Mouse (Mus musculus) regulatory T cell (primary cell): ENCODE data around the gene Opcml.

Experiments
- in situ Hi-C: fragments of 300-600 bp; cut with MboI, MseI; formaldehyde crosslinking; loops from one replicate; pipeline ENCODE4 v1.15.1; 2025; ENCODE audit warnings: high pct_unique_total_duplicates

The Opcml gene

DNA sequence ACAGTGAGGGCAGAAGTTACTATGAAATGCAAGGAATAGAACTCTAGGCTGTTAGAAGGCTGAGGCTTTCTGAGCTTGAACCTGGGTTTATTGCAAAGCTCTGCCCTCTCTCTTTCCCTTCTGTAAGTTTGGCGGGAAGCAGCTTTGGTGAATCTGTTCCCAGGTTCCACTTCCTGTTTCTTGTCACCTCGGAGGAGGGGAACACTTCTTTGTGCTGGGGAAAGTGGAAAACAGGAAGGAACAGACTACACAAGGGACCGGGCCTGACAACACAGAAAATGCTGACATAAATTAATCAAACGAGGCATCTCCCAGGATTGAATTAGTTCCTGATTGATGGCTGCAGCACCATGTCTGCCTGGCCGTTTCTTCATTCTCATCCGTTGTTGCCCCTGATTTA lies 363.2 kb downstream of the Opcml start:
- in situ Hi-C loops, result no loop called here

- in situ Hi-C loops, result no loop called here
These were observed 366.5 kb downstream of the Opcml start for GRCm38 (mm10) chr9:28157092-28157491.

- in situ Hi-C loops, result no loop called here
These were observed 370.4 kb downstream of the Opcml start for GRCm38 (mm10) chr9:28160953-28161352.

DNA sequence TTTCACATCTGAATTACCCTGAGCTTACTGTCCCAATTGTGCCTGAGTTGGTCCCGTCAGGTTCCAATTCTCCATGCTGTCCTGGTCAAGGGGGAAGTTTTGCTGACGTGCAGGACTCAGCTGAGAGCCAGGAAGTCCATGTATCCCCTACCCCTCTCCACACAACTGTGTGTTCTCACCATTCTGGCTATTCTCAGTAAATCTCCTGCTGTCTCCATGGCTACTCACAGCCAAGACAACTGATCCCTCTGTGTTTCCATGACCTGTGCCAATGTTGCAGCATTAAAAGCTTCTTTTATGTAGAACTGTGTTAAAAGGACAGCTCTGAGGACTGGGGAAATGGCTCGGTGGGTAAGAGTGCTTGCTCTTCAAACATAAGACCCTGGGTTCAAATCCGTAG lies 373.4 kb downstream of the Opcml start:
- in situ Hi-C loops, result no loop called here

DNA sequence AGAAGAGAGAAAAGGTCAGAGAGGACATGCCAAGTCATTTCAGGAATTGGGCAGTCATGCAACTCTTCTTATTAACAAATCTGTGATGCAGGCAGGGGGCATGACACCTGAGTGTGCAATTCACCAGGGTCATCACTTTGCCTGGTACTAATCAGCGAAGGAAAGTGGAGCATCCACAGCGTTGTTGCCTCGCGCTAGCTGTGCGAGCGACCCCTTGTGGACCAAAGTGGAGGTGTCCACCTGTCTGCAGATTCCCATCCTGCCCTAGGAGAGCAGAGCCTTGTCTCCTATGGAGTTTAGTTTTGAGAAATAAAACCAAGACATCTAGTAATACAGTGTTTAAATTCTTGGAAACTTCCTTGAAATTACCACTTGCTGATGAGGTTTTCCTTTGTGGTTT lies 381.3 kb downstream of the Opcml start:
- in situ Hi-C loops, result no loop called here

DNA sequence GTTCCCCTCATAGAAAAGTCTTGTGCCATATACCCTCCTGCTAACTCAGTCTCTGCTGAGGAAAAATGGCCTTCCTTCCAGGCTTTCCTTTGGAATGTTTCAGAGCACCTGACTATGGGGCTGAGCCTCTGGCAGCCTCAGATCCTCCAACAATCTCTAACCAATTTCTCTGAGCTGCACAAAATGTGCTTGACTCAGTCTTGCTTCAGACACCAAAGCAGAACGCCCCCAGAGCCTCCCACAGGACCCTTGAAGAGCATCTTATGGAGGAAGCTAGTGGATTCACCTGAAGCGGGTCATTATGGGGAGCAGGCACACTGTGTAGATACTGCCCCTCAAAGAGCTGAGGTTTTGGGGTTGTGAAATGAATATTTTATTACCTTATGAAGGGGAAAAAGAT lies 386.5 kb downstream of the Opcml start:
- in situ Hi-C loops, result no loop called here

- in situ Hi-C loops, result no loop called here
These were observed 387.7 kb downstream of the Opcml start for GRCm38 (mm10) chr9:28178123-28178887.

GRCm38 (mm10) chr9:28181916-28182315 lies 391.3 kb downstream of the Opcml start:
- in situ Hi-C loops, result no loop called here

DNA sequence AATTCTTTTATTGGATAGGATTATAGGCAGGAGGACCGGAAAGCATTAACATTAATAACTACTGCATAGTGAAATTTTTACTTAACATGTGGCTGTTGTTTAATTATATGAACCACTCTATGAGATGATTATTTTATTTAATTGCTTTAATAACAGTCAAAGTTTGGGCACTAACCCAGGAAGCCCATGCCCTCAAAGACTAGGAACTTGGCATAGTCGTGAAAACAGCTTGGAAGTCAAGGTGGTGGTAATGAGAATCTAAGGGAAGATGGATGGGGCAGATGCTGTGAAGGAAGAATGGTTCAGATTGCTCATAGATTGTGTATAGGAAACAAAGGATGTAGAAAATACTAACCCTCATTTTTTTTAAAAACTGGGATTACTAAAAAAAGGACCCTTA lies 399.7 kb downstream of the Opcml start:
- in situ Hi-C loops, result no loop called here

DNA sequence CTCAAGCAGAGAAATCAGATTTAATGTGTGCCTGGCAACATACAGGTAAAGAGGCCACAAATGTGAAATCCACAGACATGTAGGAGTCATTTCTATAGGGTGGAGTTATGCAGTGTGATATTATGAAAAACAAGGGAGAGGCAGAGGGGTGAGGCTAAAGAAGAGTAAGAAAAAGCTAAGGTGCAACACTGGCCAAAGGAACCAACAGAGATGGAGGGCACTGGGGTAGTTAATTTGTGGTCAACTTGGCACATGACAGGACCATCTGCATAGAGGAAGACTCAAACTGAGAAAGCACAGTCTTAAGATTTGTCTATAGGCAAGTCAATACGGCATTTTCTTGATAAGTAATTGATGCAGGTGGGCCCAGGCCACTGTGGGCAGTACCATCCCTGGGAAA lies 400.2 kb downstream of the Opcml start:
- in situ Hi-C loops, result no loop called here

DNA sequence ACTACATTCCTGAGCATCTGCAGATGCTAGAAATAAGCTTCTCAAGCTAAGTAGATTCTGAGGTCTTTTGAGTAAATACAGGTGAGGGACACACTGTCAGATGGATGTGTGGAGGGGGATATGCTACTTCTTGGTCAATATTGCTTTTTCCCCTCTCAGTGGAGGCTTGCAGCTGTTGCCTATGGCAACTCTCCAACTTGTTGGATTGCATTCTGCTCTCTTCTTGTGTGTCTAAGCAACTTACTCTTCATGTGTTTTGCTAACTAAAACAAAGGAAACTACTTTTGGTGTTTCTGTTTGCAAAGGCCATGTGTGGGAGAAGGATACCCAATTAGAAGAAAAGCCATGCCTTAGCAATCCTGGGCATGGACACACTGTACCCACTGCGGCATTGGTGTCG lies 406.0 kb downstream of the Opcml start:
- in situ Hi-C loops, result no loop called here

- in situ Hi-C loops, result no loop called here
These were observed 406.5 kb downstream of the Opcml start for GRCm38 (mm10) chr9:28197061-28197460.

DNA sequence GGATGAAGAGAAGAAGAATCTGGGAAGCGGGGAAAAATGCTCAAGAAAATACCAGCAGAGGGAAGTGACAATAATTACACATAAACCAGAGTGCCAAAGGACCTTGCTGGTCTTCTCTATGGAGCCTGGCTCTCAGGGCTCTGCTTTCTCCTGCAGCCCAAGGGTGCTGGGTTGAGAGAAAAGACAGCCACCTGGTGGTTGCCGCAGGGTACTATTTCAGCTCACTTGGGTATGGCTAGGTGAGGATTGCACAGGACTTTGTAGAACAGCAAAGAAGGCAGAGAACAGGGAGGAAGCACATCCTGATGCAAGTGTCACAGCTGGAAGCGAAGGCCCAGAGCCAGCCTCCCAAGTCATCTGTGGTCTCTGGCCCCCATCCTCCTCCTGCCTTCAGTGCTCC lies 407.1 kb downstream of the Opcml start:
- in situ Hi-C loops, result no loop called here

DNA sequence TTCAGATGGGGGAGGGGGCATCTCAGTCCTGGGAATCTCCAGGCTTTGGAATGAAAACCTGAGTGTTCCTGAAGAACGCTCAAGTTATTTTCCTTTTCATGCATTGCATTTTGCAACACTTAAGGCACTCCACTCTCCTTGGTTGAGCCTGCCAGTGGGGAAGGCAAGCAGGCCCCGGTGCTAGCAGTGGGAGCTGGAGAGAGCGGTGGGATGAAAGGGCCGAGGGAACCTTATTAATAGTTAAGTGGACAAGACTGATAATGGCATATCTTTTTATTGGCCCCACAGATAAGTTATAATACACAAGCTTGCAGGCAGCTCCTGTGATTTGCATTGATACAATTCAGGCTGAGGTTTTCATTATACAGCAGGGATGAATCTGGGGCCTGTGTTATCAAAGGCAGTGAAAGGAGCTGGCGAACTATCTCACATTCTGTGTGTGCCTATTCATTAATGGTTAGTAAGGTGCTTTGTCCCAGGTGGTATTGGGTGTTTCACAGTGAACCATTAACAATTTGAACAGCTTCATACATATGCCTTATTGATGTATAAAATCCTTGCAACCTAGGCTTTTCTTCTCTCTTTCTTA lies 407.6 kb downstream of the Opcml start:
- in situ Hi-C loops, result no loop called here

- in situ Hi-C loops, result no loop called here
These were observed 416.9 kb downstream of the Opcml start for GRCm38 (mm10) chr9:28207441-28207840.

- in situ Hi-C loops, result no loop called here
These were observed 418.1 kb downstream of the Opcml start for GRCm38 (mm10) chr9:28208696-28209095.

GRCm38 (mm10) chr9:28211877-28212276 lies 421.3 kb downstream of the Opcml start:
- in situ Hi-C loops, result no loop called here

GRCm38 (mm10) chr9:28213893-28214292 lies 423.3 kb downstream of the Opcml start:
- in situ Hi-C loops, result no loop called here

- in situ Hi-C loops, result no loop called here
These were observed 427.6 kb downstream of the Opcml start for GRCm38 (mm10) chr9:28218026-28218646.

DNA sequence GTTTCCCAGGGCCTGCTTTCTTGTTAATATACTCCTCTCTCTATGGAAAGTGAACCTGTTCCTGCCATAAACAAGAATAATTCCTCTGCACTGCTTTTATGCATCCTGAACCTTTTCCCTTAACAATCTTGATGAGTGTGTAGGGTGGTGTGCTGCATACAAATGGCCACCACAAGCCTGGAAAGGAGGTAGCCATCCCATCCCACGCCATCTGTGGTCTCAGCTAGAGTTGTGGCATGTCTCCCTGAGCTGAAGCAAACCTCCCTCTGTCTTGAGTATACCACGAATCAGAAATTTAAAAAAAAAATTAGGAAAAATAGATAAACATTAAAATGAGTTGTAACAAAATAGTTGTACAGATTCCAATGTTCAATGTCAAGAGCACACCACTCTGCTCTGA lies 432.2 kb downstream of the Opcml start:
- in situ Hi-C loops, result no loop called here

DNA sequence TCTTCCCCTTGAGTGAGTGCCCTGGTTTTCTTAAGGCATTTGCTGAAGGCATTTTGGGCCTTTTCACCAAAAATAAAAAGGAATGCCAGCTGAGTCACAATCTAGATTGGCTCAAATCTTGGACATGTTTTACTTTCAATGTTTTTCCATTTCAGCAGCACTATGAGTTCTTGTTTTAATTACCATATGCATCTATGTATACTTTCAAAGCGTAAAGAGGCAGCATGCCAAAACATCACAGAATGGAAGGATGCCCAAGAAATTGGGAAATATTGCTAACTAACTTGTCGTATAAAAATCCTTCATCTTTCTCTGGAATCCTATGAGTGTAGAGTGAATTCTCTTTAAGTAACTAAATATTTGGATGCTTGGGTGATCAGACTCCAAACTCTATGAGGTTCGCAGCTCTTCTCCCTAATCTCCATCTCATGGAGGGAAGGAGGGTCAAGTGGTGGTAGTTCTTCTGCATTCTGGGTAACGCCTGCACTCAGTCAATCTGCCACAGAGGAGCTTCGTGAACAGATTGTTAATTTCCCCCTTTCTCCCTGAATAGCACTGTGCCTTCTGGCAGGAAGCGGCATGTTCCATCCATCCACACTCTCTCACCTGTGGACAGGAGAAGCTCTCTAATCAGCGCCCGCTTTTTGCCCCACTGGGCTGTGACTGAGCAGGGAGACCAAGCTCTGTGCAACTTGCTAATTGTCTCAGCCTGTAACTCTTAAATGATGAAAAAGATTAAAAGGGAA lies 435.4 kb downstream of the Opcml start:
- in situ Hi-C loops, result no loop called here

DNA sequence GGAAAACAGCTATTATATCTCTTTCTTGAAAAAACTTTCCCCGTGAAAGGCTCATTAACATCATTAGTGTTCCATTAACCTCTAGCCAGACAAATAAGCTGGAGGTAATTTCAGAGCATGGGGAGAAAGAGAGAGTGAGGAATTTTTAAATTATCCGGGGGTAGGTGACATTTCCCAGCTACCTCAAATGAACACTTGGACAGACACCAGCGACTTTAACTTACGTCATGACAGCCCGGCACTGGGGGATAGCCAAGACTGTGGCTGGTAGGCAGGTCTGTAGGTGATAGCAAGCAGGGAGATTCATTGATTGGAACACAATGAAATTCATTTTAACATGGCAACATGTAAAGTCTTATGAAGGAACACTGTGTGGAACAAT lies 436.0 kb downstream of the Opcml start:
- in situ Hi-C loops, result no loop called here
